Mouse (Mus musculus) cerebellum, adult 11 months (tissue): ENCODE measurements at regions not wholly inside any gene's neighbourhood (a gene's known extent, or its start where the extent isn't known, plus 50 kb on each side); places are given as distances from the start of the nearest gene placed in this dataset.
A peak's percentile ranks its signal among the peaks of the same experiment; 100 is the strongest.
"Not testable (repeated sequence)": the region's sequence is repeated elsewhere in the genome, so short reads cannot be mapped to it uniquely, and the experiment has no call there.

ENCODE experiments used
- DNase-seq: peaks from one replicate; pipeline ENCODE4 v3.0.0; 2022

DNA sequence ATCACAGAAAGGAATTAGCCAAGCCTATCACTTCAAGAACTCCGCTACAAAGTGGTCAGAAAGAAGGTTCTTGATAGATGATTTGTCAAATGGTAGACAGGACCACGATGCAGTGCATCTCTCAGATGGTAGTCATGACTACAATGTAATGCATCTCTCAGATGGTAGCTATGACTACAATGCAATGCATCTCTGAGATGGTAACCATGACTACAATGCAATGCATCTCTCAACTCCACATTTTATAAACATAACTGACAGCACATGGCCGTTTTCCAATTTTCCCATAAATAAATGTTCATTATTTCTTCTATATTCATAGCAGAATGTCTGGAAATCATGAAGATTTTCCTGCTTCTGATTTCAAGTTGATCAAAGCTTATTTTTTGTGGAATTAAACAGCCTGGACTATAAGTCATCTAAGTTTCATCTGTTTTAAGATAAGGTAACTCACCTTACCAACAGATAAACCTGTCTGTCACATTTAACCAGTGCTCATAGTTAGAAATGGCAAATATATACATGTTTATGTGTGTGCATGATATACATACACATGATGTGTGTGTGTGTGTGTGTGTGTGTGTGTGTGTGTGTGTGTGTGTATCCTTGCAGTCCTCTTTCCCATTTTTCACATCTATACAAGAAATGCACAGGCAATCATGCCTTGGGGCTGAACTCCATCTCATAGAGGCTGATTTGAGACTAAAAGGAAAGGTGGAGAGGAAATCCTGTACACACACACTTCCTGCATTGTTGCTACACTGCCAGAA, 122.4 kb downstream of the Phf3 start:
- no peak for DNase-seq

DNA sequence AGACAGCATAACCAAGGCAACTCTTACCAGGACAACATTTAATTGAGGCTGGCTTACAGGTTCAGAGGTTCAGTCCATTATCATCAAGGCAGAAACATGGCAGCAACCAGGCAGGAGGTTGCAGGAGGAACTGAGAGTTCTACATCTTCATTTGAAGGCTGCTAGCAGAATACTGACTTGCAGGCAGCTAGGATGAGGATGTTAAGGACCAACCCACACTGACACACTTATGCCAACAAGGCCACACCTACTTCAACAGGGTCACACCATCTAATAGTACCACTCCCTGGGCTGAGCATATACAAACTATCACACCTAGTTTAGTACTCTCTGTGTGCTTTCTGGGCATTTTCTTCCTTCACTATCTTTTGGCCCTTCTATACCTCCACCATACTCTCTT, 131.8 kb downstream of the Phf3 start:
- DNase-seq: no peak

DNA sequence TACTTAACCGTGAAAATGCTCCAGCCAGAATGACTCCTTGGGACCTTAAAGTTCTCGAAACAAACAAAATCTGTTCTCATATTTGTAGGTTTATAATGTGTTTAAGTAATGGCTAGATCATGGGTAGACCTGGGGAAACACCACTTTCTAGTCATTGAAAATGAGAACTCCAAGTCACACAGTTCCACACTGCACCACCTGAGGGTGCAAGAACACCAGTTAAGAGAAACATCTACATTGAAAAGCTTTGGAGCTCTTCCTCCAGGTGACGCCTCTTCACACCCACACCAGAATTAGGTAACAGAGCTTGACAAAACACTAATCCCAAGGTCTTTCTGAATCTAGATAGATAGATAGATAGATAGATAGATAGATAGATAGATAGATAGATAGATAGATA, 132.9 kb downstream of the Phf3 start:
- no peak for DNase-seq

DNA sequence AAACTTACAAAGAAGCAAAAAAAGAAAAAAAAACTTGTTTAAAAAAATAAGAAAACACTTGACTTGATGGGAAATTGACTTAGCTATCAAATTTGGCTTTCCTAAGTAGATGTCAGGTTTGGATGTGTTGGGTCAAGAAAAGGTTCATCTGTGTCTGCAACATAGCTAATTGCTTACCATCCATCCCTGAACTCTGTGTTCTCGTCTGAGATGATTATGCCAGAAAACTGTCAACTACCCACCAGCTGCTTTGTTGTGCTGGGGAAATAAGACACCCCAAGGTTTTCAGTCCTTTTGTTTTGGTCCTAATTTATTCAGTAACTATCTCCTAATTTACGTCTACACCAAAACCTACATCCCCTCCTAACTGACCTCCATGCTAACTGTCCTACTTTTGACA, 152.2 kb downstream of the Phf3 start:
- DNase-seq: no peak

DNA sequence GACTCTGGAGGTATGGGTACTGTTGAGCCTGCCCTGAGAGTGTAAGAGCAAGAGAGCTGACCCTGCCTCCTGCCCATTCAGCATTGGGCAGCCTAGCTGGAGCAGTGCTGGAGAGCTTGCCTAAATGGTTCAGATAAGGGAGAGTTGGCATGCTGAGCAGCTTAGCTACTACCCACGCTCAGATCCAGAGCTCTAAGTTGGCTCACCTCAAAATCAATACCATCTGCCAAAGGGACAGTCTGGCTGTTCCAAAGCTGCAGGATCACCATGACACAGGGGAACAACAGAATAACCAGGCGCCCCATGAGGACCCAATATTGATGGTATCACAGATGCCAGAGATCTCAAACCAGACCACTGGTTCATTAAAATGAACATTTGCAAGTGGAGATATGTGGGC, 152.9 kb downstream of the Phf3 start:
- DNase-seq: no peak

DNA sequence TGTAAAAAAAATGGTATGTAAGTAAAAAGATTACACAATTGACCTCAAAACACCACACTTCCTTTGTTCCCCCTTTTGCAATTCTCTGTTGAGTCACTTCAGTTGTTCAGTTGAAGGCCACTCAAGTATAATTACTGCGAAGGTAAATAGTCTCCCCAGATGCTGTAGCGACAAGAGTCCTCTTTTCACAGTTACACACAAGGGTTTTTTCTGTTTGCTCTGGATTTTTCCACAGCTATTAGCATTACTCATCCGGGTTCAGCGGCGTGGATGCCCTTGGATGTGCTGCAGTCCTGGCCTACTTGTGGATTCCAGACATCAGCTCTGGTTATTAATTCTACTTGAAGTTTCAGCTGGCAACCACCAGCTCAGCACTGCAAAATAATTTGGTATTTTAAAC, 155.1 kb downstream of the Phf3 start:
- DNase-seq: no peak

DNA sequence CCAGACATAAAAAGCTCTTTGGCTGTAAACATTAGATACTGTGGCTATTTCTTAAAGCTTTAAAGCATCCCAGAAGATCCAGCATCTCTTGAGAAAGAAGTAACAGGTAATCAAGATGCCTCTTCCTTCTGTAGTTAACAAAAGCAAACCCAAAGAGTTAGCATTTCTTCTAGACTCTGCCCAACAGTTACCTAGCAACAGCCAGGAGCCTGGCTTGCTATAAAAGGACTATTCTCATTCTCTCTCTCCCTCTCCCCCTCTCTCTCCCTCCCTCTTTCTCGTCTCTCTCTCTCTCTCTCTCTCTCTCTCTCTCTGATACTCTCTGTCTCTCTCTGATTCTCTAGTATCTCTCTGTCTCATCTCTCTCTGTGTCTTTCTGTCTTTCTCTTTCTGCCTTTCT, 157.4 kb downstream of the Phf3 start:
- no peak for DNase-seq

DNA sequence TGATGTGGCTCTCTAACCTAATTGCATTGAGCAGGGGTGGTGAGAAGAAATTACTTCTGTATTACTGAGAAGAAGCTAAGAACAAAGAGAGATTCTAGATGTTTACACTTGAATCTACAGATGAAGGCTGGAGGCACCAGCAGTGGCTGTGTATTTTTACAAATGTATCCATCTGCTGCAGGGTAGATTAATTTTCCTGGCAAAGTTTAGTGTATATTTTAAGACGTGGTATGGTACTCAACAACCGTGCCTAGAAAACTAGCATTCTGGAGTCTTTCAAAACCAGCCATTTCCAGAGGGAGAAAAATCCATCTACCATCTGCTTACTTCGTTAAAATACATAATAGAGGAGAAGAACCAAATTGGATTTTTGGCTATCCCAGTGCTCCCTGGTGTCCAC, 172.6 kb downstream of the Phf3 start:
- DNase-seq: no peak

DNA sequence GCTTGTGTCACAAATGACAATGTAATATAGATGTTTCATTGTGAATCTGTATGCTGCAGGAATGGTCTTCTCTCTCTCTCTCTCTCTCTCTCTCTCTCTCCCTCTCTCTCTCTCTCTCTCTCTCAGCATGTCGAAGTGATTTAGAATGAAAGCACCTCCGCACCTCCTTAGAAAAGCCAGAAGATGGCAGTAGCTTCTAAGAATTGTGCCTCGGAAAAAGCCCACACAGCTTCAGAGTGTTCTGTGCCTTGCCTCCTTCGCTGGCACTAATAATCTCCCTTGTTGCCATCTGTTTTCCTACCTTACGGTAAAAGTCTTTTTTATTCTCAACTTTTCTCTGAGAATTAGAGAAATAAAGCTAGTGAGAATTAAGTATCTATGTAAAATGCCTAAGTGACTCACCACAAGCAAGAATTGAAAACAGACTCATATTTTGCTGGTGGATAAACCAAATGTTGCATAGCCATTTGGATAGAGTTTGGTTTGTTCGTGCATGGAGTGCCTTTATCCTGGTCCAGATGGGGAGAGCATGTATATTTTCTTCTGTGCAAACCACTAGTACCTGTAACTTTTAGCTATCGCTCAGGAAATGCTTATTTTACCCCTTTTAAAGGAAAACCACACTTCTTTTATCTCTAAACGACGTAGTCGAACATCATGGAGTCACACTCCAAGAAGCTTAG, 173.2 kb downstream of the Phf3 start:
- no peak for DNase-seq

DNA sequence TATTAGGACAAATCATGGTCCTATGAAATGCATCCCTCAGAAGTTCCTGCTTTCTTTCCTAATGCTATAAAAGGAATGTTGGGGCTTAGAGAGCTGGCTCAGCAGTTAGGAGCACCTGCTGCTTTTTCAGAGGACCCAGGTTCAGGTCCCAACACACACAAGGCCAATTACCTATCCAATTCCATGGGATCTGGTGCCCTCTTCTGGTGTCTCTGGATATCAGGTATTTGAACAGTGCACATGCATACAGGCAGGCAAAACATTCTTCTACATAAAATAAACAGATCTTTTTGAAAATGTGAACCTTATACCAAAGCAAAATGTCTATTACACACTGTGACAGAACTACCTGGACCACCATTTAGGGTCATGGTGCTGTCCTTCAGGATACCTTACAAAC, 177.4 kb downstream of the Phf3 start:
- DNase-seq: no peak

DNA sequence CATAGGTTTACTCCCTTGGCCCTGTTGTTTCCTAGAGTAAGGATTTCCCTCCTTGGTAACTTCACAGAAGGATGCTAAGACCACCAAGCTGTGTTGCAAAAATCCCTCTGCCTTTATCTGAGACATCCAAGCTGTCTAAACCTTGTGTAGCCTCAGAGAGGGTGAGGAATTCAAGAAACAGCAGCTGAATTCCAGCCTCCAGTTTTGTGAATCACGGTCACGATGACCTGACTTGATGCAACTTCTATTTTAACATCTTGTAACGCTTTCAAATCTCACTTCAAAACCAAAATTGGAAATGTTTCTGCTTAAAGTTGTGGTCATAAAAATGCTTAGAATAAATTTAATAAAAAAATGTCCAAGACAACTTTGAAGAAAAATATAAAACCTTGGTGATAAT, 188.4 kb downstream of the Phf3 start:
- no peak for DNase-seq

DNA sequence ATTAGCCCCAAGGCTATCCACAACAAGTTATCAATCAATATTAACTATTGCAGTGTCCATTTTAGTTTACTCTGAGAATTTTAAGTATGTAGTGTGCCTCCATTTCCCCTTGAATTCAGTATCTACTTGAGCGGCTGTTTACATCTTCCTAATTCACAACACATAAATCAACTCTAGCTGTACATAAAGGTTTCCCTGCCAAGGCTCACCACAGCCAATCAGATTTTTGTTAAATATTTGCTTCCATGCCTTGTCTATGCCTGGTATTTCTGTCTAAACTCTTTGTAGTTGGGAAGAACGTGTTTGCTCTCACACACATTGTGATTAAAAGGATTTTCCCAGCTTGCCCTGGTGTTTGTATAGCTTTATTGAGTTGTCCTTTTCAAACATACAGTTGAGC, 189.8 kb downstream of the Phf3 start:
- DNase-seq: no peak

DNA sequence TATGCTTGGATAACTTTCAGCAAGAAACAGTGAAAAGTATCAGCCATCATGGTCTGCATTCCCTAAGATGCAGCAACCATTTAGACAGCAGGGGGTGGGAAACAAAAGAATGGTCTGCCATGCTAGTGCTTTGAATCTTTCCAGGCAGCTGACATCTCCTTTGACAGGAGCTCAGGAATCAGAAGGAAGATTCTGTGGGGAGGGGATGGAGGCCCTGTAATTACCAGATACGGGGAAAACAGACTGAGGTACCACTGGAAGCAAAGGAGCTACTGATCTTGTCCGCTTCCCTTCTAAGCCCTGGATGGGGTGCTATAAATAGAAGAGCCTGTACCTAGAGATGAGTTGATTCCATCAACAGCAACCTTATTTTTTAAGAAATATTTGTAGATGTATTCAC, 233.9 kb downstream of the Phf3 start:
- no peak for DNase-seq

DNA sequence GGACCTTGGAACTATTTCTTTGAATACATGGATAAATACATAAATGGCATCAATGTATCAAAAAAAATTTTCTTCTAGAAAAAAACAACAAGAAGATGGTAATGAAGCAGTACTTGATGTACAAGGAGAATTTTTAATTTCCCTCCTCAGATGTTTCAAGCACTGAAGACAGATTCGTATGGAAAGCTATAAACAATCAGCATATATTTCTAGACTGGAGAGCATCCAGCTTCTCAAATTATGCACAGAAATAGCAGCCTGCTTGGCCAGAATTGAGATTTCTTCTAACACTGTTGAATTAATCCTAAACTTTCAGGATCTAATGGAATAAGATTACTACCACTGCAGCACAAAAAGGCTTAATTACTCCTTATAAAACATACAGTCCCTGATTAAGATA, 241.0 kb downstream of the Phf3 start:
- no peak for DNase-seq

DNA sequence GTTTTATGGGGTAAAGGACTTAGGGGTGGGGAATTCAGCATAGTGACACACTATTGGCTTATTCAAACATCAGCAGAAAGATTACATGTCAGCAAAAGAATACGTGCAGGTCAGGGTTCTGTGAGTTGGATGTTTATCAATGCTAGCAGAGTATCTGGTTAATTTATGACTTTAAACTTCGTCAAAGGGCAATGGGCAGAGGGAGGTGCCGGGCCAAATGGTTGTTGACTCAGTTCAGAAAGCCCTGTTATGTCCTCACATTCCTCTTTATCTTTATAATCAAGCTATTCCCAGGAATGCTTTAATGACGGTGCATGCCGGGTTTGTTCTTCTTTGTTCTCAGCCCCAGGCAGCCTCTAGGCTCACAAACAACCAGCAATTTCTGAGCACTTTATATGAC, 245.9 kb downstream of the Phf3 start:
- DNase-seq: not testable (repeated sequence)

DNA sequence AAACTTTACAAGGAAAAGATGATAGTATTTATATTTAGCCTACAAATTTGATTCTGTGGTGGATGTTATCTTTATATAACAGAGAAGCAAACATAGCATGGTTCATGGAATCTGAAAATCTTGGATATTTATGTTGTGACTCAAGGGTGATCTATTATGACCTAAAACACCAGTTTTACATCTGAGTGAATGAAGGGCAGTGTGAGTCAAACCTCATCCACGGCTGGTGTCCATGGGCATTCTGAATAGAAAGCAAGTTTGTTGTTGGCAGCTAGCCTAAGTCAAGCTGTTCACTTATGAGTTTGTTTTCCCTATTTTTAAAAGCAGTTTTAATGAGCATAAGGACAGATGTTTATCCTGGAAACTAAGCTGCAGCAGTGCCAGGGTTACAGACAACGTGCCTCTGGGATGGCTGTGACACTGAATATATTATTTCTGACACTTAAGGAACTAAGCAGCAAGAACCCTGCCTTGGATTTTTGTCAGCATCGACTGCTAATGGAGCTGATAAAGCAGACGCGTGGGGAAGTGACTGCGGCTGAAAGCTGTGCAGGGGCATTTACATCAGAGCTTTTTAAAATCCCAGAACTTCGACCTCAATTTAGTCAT, 278.5 kb downstream of the Phf3 start:
- DNase-seq: no peak

DNA sequence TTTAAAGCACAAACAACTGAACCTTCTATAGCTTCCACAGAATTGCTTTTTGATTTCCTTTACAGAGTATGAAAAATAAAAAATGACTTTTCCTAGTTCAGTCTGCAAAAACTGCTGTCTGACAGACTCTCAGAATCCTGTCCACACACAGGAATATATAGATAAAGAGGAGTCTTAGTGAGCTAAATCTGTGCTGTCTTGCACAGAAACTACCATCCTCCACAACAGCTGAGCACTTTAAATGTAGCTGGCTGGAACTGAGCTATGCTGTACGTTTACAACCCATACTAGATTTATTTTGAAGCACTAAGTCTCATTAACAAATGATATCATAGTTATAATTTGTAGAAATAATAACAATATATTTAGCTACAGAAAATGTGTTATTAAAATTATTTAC, 279.7 kb downstream of the Phf3 start:
- DNase-seq: no peak

DNA sequence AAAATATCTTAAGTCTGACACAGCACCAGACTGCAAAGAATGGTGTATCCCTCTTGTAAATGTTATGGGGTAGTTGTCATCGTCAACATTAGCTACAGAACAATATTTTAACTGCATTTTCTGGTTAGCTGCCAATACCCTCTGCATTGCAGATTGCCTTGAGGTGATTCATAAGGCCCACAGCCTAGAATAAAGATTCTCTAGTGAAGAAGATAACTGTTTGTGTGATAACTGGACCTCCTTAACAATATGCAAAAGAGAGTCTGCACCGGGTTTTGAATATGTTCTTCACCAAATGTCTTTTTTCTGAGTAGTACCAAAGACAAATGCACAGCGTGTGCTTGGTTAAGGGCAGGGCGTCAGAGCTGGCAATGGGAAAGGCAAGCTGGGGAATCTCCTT, 283.0 kb downstream of the Phf3 start:
- DNase-seq: no peak

DNA sequence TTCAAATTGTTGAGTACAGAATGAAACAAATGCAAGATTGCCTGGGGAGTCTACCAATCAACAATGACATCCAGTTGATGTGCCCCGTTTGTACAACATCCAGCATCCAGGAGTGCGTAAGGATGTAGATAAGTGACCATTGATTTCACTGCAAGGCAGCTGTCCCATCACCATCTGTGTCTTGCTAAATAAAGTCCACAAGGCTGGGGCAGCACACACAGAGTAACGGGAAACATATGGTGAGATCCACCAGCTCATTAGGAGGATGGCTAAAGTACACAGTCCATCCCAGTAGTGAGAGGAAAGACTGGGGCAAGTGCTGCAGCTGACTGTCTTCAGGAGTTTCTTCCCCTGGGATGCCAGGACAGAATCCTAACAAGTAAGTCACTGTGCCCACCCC, 284.8 kb downstream of the Phf3 start:
- DNase-seq: no peak

DNA sequence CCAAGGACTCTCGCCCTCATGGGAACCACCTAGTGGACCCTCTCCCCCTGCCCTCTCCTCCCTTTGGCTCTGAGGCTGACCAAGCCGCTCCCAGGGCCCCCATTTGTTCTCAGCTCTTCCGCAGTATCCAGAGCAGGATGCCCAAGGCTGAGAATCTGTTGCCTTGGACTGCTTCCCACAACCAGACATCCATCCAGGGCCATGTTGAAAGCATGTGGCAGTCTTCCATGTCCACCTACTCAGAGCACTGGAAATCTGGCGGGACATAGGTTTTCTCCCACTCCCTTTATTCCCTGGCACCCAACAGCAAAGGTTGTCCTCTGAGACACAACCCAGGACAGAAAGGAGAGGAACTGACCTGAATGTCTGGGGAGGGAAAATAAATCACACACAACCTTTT, 285.4 kb downstream of the Phf3 start:
- DNase-seq: no peak

DNA sequence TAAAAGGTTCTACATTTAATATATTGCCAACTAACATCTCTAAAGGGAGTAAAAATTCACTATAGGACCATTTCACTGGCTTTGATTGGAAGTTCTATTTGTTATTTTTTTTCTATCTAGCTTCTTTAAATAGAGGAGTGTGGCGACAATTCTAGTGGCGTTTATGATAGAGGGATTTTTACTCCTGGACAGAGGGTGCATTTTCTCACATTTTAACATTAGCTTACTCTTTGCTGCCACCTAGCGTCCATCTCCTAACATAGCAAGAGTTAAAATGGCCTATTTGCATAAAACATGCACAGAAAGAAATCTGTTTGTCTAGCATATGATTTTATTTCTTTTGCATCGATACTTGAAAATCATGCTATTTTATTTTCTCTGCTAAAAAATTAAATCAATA, 288.9 kb downstream of the Phf3 start:
- peak; percentile 6 for DNase-seq

DNA sequence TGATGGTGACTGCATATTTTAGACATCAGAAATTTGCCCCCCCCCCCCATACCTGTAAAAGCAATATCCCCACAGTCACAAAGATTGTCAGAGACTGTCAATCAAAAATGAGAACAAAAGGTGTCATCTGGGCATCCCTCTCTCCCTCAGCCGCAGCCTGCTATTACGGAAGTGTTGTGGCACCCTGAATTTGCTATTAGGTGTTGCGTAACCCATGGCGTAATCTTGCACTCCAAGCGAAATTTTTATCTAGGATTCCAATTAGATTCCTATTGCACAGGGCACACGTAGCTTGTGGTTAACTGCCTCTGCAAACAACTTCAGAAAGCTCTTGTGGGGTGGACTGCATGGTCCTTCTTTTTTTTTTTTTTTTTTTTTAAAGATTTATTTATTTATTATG, 289.9 kb downstream of the Phf3 start:
- no peak for DNase-seq

DNA sequence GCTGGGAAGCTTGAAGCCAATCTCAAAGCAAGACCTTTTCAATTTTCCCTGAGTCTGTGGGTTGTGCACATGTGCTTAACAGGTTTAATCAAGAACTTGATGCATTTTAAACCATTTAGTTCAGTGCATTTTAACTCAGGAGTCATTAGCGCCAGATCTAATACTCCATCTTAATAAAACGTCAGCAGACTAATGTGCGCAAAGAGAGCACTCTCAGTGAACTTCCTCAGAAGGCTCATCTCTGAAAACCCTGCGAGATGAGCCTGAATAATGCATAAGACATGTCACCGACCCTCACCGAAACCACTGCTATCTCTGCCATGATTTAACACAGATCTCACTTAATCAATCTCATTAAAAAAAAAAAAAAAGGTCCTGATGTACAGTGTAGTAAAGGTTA, 309.0 kb downstream of the Phf3 start:
- no peak for DNase-seq

DNA sequence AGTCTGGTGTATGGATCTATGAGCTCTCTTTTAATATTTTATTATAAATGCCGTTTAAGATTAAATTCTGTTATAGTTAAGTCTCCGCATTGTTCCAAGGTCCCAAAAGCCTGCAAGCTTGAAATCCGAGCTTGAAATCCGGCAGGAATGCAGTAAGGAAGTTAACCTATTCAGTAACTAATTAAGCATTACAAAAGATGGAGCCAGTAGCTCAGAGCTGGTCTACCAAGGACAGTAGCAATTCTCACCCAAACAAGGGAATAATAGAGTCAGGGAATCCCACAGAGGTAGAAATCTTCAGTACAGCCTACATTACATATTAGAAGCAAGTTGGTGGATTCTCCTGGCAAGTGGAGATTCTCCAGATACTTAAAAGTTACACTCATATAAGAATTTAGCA, 325.0 kb downstream of the Phf3 start:
- not testable (repeated sequence) for DNase-seq
